Mouse (Mus musculus) megakaryocyte-erythroid progenitor cell, adult 5-6 weeks (primary cell): ENCODE measurements around the gene Rubcnl. TPM values are rescaled to one million over a fixed set of nuclear protein-coding genes. Genes with fewer than 3 reads are reported as not detected.

Experiments used
- ATAC-seq: replicated peaks from 2 replicates; pipeline ENCODE4 v1.8.0; 2016; ENCODE audit warnings: mild to moderate bottlenecking, inconsistent platforms; ENCODE audit not compliant: severe bottlenecking, poor library complexity, low FRiP score, low TSS enrichment
- total RNA-seq, 2 experiments: library from RNA; stranded (forward) in 1 of 2; stranded (reverse) in 1 of 2; fragments of 200-1000, 215-1000 nt in 1 of 2; fragments of >200 nt in 1 of 2; fragmentation: Nextera tagmentation in 1 of 2; gene quantifications; 2 replicates each; pipeline ENCODE4 v1.2.3; 2014 to 2017

Rubcnl gene
- total RNA-seq, 2 experiments from 2014 or later: 0.11 TPM; not detected in 1

DNA sequence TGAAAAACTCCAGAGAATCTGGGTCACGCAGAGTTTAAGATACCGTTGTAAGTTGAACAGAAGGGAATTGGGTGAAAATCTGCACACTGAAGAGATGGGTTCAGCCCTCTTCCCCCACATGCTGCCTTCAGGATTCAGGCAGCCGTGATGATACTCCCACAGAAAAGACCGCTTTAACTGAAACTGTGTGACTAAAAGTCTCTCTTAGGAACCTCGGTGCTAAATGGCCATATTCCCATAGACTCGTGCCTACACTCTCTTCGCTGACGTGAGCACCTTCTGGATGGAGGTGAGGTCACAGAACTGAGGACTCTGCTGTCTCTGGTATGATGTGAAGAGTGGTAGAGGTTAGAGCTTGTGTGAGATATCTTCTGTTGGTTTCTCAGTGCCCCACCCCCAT is 48.1 kb downstream of the Rubcnl start:
- ATAC-seq: no peak

DNA sequence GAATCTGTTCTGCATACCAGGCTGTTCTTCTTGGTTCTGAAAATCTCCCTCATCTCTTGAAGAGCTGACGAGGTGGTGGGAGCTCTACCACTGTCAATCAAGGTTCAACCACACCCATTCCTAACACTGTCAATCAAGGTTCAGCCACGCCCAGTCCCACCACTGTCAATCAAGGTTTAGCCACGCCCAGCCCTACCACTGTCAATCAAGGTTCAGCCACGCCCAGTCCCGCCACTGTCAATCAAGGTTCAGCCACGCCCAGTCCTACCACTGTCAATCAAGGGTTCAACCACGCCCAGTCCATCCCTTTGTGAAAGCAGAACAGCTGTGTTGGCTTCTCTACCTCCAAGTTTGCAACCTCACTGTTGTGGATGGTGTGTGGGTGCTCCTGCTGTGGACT is 48.7 kb downstream of the Rubcnl start:
- ATAC-seq: peak; percentile 60

DNA sequence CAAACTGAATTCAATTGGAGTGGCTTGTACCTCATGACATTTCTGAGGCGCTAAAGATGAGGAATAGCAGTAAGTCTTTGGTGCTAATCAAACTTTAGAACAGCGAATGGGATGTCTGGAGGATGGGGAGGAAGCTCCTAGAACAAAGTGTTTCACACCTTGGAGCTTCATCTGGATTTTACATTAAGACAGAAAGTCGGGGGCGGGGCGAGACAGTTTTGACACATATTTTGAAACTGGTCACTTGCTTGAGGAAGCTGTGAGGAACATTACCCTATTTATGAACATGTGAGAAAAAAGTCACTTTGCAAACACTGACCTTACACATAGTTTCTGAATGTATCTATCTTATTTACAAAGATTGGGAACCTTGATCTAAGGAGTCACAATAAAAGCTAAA is 49.4 kb downstream of the Rubcnl start:
- no peak for ATAC-seq

DNA sequence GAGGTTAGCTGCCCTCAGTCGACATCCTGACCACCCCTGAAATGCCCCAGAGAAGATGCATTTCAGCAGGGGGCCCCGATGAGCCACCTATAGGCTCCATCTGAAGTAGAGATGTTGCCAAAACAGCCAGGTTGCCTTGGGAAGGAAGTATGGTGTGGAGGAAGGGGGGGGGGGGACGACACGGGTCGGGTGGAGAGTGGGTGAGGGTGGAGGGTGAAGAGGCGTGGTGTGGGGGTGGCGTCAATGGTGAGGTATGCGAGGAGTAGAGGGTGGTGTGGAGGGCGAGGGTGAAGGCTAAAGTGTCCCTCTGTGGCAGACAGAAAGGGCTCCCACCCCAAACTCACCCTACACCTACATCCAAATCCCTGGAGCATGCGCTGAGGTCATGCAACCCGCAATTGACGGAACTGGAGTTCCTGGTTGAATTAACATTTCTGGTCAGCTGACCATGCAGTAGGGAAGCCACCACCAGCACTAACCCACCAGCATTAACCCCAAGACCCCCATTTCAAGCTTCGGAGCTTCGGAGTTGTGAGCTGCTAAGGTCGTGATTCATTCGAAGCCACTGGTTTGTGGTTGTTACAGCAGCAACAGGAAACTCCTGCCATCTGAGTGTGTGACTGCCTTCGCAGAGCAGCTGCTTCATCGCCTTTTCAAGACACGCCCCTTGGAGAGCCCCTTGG is 52.7 kb downstream of the Rubcnl start:
- peak; percentile 39; the same call in 1 of the 2 replicates for ATAC-seq

DNA sequence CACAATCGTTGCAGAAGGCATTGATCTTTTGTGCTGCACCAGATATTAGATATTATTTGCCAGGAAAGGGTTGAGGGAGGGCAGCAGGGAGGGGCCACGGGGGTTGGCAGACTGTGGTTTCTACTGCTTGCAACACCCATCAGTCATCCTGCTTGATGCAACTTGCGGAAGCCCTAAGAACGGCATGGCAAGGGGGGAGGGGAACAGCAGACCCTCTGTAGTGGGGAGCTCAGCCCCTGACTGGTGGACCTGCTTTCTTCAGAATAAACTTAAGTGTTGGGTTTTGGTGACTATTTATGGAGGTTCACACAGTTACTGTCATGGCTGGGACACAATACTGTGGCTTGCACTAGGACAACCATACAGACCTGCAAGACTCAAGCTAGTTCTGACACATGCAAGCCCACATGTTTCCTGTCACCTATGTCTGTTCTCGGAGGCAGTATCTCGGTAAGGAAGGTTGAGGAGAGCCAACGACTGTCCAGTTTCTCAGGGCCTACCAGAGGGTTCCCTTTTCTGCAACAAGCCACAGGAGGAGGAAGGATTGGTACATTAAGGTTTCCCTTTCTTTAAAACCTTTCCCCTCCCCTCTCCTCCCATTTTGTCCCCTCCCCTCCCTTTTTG is 53.6 kb downstream of the Rubcnl start:
- peak; percentile 29; the same call in 1 of the 2 replicates for ATAC-seq

DNA sequence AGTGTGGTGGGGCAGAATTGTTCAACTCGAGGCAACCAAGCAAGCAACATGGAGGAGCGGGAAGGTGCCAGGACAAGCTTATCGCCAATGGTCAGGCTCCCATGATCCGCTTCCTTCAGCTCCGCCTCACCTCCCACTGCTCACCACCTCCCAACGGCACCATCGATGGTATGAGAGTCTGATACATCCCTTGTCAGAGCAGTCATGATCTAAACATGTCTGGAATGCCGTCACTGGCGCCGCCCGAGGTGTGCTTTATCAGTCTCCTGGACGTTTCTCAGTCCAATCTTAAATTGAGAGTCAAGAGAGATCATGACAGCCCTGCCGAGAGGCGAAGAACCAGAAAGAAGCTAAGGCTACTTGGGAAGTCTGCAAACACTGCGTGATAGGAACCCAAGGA is 55.3 kb downstream of the Rubcnl start:
- no peak for ATAC-seq

DNA sequence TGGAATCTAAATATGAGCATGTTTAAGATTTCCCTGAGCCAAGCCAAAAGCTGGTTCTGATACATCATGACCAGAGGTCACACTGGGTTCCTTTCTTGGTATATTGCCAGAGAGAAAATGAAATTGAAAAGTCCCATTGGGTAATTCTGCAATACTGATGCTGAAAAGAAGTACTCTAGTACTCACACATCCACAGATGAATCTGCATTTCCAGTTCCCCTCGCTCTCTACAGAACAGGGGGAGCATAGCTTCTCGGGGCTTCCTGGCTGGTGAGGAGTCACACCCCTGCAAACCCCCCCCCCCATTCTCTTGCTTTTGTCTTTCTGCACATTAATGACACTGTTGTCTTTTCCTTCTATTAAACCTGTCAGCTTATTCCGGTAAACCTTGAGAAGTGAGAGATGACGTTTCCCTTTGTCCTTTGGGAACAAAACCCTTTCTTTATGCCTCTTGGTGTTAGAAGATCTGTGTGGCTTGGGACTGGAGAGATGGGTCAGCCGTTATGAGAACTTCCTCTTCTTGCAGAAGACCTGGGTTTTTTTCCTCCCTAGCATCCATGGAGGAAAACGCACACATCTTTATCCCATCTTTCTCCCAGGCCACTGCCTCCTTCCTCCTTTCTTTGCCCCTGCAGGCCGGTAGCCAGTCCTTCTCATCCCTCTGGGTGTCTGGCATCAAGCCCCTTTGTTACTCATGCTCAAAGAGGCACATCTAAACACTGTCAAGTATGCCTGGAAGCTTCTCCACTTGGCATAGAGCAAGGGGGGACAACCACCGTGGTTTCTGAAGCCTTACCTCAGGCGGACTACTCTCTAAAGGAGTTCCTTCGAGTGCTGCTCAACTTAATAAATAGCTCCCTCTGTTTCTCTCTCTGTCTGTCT is 59.7 kb downstream of the Rubcnl start:
- ATAC-seq: no peak

DNA sequence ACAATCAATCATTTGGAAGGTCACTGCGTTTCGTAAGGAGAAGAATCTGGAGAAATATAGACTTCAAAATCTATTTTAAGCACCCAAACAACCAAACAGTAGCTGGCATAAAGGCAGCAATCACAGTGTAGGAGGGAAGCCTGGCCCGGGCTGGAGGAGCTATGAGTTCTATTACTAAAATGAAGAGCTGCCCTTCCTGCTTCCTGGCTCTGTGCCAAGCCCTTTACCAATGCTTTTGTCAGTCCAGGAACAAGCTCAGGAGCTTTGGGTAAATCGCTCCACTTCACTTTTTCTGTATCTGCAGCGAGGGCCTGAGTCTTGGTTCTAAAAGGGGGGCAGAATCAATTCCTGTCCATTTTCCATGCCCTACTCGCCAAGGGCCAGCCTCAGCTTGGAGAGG is 62.1 kb downstream of the Rubcnl start:
- ATAC-seq: no peak

Other genes starting within 250 kb of the Rubcnl start
- 10.4 and 12.3 TPM in 2 replicates for gene Lrch1, start 68.2 kb upstream of the Rubcnl start, total RNA-seq (2014; fragmentation: Nextera tagmentation)
- 8.2 and 17.3 TPM in 2 replicates for gene Lrch1, start 68.2 kb upstream of the Rubcnl start, total RNA-seq (2017)
- gene Lrrc63, start 114.9 kb downstream of the Rubcnl start, total RNA-seq (2014; fragmentation: Nextera tagmentation): not detected in 2 replicates
- gene Lrrc63, start 114.9 kb downstream of the Rubcnl start, total RNA-seq (2017): not detected in 2 replicates
- gene Lcp1, start 115.1 kb downstream of the Rubcnl start, total RNA-seq (2014; fragmentation: Nextera tagmentation): 21.1 and 39.8 TPM in 2 replicates
- 29.1 and 29.8 TPM in 2 replicates for gene Lcp1, start 115.1 kb downstream of the Rubcnl start, total RNA-seq (2017)
- gene Cpb2, start 226.3 kb downstream of the Rubcnl start, total RNA-seq (2014; fragmentation: Nextera tagmentation): not detected in 2 replicates
- gene Cpb2, start 226.3 kb downstream of the Rubcnl start, total RNA-seq (2017): not detected in 2 replicates